ENCODE assay signal across 15 mouse cellular contexts in genomic region chr9:86549637-86550162, GRCm38 (mm10).
"Had no signal": no experiment of that assay in that cellular context is flagged by ENCODE, and none has a peak within 500 bp of the region (broad histone marks: within the 10 kb centered on the region; RNA-seq: fewer than 3 reads in every experiment).

No protein-coding gene starts in this region.

- H3K4me2 ChIP-seq: limb, embryonic 12.5 days; limb, embryonic 15.5 days; midbrain, embryonic 11.5 days had no signal

- DNase-seq: kidney, postnatal 25 days; layer of hippocampus, adult 9-11 months; lung, adult 2 months; lung, postnatal 14 days; lung, postnatal 4 days; midbrain, embryonic 14.5 days; thymus, adult 18-20 months; thymus, postnatal 36 days had no signal

- ATAC-seq: hindbrain, postnatal 0 days; inflammation-experienced regulatory T-cells, adult 6 months; intestine, embryonic 16.5 days had no signal

- H3K4me1 ChIP-seq: limb, embryonic 12.5 days; limb, embryonic 15.5 days had no signal

- H3K9ac ChIP-seq: limb, embryonic 12.5 days; limb, embryonic 15.5 days had no signal

- H3K27ac ChIP-seq: hindbrain, postnatal 0 days; layer of hippocampus, adult 2 months; limb, embryonic 12.5 days; limb, embryonic 15.5 days had no signal

- H3K9me3 ChIP-seq: limb, embryonic 12.5 days; limb, embryonic 15.5 days had no signal

- H3K4me3 ChIP-seq: layer of hippocampus, adult 2 months; limb, embryonic 12.5 days; limb, embryonic 15.5 days had no signal

- H3K27me3 ChIP-seq: limb, embryonic 12.5 days; limb, embryonic 15.5 days had no signal
